Mouse (Mus musculus): ENCODE measurements around the gene Gm16223. TPM values are rescaled to one million over a fixed set of nuclear protein-coding genes. Genes with fewer than 3 reads are reported as not detected.

Gene Gm16223
- polyA plus RNA-seq, 1 experiment from 2014 or later: not detected

GRCm38 (mm10) chr5:42239291-42239690, 171.5 kb downstream of the Gm16223 start:
- H3K4me3 ChIP-seq (replicated peaks): no peak overlapping the region
- H3K27me3 ChIP-seq: no peaks in the 10 kb centered on the region
- no peaks in the 10 kb centered on the region for H3K9me3 ChIP-seq (replicated peaks)
- WGBS: 84% methylated on average over 5 of the region's 5 CpGs
- no peak overlapping the region for H3K27ac ChIP-seq
- no peaks in the 10 kb centered on the region for H3K36me3 ChIP-seq
- no peak for ATAC-seq (replicated peaks; ENCODE audit: low FRiP score)
- H3K4me1 ChIP-seq: 0 out of 2 replicates have a peak, but pooled peaks cover 7% of the 10 kb centered on the region
- no peak overlapping the region for H3K4me2 ChIP-seq
- no peak overlapping the region for H3K9ac ChIP-seq

DNA sequence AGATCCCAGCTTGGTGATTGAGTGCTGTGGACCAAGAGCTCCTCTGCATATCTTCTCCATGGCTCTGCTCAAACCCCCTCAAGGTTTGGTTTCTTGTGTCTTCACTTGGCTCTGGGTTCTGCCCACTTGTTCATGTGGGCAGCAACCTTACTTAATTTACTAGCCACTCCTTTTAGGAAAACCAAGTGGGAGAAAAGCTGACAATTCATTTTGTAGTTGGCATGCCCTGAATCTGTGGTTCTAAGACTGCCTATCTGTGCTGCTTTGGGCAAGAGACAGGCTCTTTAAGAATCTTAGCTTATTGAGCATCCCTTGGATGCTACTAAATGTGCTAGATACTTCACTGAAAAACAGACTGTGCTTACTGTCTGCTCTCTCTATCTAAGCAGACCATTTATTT, 172.0 kb downstream of the Gm16223 start:
- Histone ChIP-seq H3K4me2 (no peak overlapping the region), H3K27ac (no peak overlapping the region), H3K9ac (no peak overlapping the region), H3K27me3 (no peaks in the 10 kb centered on the region), H3K4me3 (replicated peaks) (no peak overlapping the region), H3K36me3 (no peaks in the 10 kb centered on the region), H3K4me1 (0 out of 2 replicates have a peak, but pooled peaks cover 7% of the 10 kb centered on the region), H3K9me3 (replicated peaks) (no peaks in the 10 kb centered on the region)
- no peak for ATAC-seq (replicated peaks; ENCODE audit: low FRiP score)

GRCm38 (mm10) chr5:42250376-42250775, 182.6 kb downstream of the Gm16223 start:
- no peak overlapping the region for H3K4me3 ChIP-seq (replicated peaks)
- H3K4me2 ChIP-seq: no peak overlapping the region
- ATAC-seq (replicated peaks; ENCODE audit: low FRiP score): no peak
- WGBS: 88% methylated on average over 3 of the region's 3 CpGs
- H3K27me3 ChIP-seq: no peaks in the 10 kb centered on the region
- H3K36me3 ChIP-seq: no peaks in the 10 kb centered on the region
- H3K4me1 ChIP-seq: no peaks in the 10 kb centered on the region
- H3K9ac ChIP-seq: no peak overlapping the region
- H3K9me3 ChIP-seq (replicated peaks): no peaks in the 10 kb centered on the region
- H3K27ac ChIP-seq: no peak overlapping the region

Other genes with a start within 250 kb of the Gm16223 start
- gene Bod1l, start 223.6 kb upstream of the Gm16223 start, polyA plus RNA-seq (2015; fragmentation: Nextera tagmentation; extraction: Ambion mirVana): 22.4 and 24.2 TPM in 2 replicates

Data from kidney, embryonic 15.5 days (tissue).